Mouse (Mus musculus) right cerebral cortex, postnatal 10 days (tissue): ENCODE results near the gene Tmcc3.
A peak's percentile ranks its signal among the peaks of the same experiment; 100 is the strongest.

Experiments used
- DNase-seq, 2 experiments: peaks; one replicate each; pipeline ENCODE4 v3.0.0; 2021; ENCODE audit warnings: low spot score in 2 of 2

Tmcc3 gene

DNA sequence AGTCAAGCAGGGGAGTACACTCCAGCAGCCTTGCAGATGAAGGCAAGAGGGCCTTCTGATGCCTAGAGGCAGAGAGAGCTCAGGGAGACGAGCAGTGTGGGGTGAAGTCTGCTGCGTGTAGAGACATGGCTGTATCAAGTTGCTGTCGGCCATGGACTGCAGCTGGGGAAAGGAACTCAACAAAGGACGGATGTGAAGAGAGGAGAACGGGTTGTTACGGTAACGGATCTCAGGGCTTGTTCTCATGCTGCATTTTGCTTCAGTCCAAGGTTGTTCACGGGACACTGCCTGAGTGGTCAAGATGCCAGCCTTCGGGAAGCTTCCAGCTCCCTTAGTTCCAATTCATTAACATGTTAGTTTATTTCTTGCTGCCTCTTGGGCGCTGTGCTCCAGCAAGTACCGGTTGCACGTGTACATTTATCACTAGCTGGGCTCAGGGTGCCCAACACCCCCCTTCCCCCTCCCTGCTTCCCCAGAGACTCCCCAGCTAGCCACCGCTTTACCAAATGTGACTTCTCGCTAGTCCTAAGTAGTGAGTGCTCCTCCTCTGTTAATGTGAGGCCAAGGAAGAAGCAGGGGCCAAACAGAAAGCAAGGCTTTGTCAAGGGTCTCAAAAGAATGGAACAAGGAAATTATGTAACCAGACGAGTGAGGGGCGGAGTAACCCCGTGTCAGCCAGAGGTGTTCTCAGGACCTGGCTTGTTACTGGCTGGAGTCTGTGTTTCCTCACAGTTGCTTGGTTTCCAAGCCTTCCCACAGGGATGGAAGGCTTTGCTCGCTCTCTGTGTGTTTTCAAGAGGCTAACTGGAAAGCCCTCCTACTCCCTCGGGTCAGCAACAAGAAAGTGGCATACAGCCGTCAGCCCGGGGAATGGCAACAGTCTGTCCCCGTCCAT, 104.4 kb downstream of the Tmcc3 start:
- DNase-seq = peak; percentile 35 to 53

GRCm38 (mm10) chr10:94417643-94418042, 105.9 kb downstream of the Tmcc3 start:
- DNase-seq = no peak

GRCm38 (mm10) chr10:94426000-94426920, 114.5 kb downstream of the Tmcc3 start:
- peak; percentile 88 to 92 for DNase-seq

- DNase-seq = peak in 1 of 2 experiments; percentile 48
Measured at GRCm38 (mm10) chr10:94426921-94427270, 115.1 kb downstream of the Tmcc3 start.

- DNase-seq = peak; percentile 51 to 66
Measured at GRCm38 (mm10) chr10:94428186-94428942, 116.6 kb downstream of the Tmcc3 start.

DNA sequence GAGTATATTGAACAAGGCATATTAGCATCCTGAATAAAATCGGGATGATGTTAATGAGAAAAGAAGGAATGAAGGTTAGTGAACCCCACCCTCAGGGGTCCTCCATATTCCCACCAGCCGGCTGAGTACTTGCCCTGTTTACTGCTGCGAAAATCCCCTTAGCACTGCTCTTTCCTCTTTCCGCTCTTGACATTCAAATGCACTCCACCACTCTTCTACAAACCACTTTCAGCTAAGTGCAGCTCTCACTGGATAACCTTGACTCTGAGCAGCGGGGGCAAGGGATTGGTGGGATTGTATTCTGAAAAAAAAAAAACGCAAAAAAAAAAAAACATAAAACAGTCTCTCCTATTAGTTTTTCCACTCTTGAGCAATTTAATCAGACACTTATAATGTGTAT, 118.8 kb downstream of the Tmcc3 start:
- no peak for DNase-seq

GRCm38 (mm10) chr10:94432933-94433332, 121.2 kb downstream of the Tmcc3 start:
- no peak for DNase-seq

DNA sequence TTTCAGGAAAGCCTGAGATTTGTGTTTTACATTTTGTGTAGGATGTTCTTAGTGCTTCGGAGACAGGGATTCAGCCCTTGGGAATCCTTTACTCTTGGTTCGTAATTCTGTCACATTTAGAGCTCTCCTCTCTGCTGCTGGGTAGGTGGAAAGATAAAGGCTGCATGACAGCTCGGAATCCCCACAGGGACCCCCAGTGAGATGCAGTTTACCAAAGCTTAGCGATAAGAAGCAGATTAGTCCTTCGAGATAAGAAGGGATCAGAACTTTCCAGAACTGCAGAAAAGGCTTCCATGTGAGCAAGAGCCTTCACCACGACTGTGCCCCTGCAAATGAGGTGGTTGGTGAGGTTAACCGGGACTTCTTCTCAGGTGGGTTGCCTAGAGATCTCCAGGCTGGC, 122.2 kb downstream of the Tmcc3 start:
- no peak for DNase-seq

GRCm38 (mm10) chr10:94442725-94443124, 131.0 kb downstream of the Tmcc3 start:
- DNase-seq = peak; percentile 59 to 65

DNA sequence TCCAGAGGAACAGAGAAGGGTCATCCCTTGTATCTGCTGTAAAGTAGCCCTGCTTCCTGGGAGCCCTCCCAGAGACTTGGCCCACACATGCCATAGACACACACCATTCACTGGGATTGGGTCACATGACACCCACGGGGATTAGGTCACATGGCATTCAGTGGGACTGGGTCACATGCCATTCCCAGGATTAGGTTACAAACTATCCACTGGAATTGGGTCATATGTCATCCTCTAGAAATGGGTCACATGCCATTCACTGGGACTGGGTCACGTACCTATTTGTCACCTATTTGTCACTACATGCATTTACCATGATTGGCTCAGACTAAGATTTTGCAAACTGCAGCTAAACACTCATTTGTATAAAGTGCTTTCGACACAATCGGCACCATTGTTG, 131.7 kb downstream of the Tmcc3 start:
- DNase-seq = no peak

GRCm38 (mm10) chr10:94445192-94445591, 133.4 kb downstream of the Tmcc3 start:
- DNase-seq = no peak

GRCm38 (mm10) chr10:94446379-94447008, 134.7 kb downstream of the Tmcc3 start:
- no peak for DNase-seq

DNA sequence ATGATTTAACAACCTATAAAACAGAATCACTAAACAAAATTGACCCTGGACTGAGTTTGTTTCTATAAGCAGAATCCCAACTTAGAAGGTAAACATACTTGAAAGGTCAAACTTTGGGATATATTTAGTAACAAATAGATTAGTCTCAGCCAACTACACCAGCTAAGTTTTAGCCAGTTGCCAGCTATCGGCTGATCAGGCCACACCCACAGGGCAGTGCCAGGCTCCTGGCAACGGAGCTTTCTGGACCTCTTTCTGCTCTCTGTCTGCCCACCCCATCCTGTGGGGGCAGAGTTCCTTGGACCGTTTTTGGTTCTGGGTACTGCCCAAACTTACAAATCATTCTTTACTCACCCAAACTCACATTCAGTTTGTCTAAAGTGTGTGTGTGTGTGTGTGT, 137.9 kb downstream of the Tmcc3 start:
- DNase-seq = no peak

GRCm38 (mm10) chr10:94450781-94451180, 139.0 kb downstream of the Tmcc3 start:
- DNase-seq = no peak

GRCm38 (mm10) chr10:94457454-94457853, 145.7 kb downstream of the Tmcc3 start:
- DNase-seq = no peak

GRCm38 (mm10) chr10:94458690-94459089, 146.9 kb downstream of the Tmcc3 start:
- no peak for DNase-seq

DNA sequence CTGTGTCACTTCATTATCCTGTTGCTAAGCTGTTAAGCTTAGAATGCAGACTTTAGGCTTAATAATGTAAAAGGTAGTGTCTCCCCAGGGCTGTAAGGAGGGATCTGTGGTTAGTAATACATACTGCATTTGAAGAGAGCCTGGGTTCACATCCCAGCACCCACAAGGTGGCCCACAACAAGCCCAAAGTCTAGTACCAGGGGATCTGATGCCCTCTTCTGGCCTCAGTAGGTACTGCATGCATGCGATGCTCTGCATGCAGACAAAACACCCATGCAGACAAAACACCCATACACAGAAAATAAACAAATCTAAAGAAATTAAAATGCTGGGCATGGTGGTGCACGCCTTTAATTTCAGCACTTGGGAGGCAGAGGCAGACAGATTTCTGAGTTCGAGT, 149.6 kb downstream of the Tmcc3 start:
- no peak for DNase-seq

GRCm38 (mm10) chr10:94461871-94462270, 150.1 kb downstream of the Tmcc3 start:
- DNase-seq = no peak

DNA sequence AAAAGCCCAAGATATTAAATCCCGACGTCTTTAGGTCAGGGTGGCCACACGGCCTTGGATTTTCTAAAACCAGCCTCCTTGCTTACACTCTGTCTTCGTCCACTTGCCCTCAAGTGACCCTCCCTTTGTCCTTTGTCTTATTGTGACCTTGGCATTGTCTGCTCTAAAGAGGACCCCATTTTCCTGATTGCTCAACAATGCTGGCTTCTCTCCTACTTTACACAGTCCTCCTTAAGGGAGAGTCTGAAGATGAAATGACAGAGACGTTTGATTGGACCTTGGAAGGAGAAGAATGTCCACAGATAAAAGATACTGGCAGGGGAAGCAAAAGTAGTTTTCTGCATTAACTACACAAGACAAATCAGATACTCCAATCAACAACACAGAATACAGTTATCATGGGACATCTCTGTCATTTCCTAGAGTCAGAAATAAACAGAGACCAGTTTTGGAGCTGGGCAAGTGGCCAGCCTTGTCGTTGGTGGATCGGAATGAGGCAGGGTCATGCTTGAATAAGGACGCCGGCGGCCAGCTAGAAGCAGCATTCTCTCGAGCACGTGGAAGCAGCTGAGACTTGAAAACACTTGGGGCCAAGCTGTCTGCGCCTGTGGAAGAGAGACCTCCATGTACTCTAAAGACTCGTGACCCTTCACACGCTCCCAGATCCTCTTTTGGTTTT, 150.8 kb downstream of the Tmcc3 start:
- peak; percentile 36 to 40 for DNase-seq

GRCm38 (mm10) chr10:94463410-94463809, 151.7 kb downstream of the Tmcc3 start:
- no peak for DNase-seq

DNA sequence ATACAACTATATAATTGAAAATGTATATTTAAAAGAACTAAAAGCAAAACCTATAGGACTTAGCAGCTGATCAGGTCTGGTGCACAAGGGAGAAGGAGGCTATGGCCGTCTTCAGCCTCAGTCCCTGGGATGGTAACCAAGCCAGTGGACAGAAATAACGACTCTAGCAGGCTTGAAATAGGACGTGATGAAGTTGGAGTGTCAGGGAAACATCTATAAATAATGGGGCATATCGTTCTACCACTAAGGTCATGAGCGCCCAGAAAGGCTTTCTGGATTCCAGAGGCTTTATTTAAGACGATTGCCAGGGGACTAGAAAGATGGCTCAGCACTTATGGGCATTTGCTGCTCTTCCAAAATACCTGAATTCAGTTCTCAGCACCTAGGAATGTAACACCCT, 153.9 kb downstream of the Tmcc3 start:
- DNase-seq = no peak
